Mouse (Mus musculus): ENCODE measurements around the gene Cnot4. TPM values are rescaled to one million over a fixed set of nuclear protein-coding genes. Genes with fewer than 3 reads are reported as not detected.
"Not testable (repeated sequence)": the region's sequence is repeated elsewhere in the genome, so short reads cannot be mapped to it uniquely, and the experiment has no call there.

Gene Cnot4
- 35.9 and 37.4 TPM in 2 replicates for polyA plus RNA-seq (2015; fragmentation: Nextera tagmentation; extraction: Ambion mirVana)

DNA sequence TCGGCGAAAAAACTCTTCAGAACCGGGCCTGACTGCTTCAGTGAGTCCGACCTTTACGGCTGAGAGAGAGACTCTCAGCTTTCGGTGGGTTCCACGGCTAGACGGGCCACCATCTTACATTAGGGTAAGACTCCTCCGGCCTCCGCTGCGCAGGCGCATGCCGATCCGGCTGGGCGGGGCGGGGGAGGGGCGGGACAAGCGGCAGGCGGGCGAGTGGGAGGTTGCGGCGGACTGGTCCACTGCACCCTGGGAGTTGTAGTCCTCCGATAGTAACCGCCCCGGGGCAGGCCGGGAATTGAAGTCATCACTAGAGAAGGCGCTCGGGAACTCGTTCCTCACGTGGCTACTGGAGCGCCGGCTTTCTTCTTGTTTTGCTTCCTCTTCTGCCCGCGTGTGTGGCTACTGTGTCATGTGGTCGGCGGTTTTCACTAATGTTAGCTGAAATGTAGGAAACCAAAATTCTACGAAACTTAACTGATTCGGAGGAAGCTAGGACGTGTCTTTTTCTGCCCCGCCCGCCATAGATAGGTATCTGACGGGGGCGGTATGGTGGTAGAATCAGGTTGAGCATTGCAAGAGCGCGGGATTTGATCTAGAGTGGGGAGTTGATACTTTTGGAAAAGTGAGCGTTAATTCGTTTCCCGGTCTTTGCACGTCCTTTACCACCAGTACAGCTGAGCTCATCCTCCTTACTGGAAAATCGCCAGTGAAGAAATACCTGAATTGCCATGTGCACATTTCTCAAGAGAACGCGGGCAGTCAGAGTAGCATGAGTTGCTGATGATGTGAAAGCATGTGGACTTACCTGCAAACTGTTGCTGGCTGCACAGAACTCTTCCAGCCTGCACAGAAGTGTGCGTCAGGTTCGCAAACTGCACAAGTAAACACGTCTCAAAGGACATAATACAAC, at the start of gene Cnot4:
Cnot4 (minus strand) TSS at position 146 of the 910 bp plus-strand sequence.
- Histone ChIP-seq H3K9me3 (no peaks in the 10 kb centered on the region), H3K4me2 (peak within 1 kb of the TSS; percentile 92), H3K9ac (peak within 1 kb of the TSS; percentile 91), H3K27ac (peak within 1 kb of the TSS; percentile 94), H3K27me3 (no peaks in the 10 kb centered on the region), H3K4me3 (peak within 1 kb of the TSS; percentile 68), H3K4me1 (peaks cover 17% of the 10 kb centered on the region), H3K36me3 (no peaks in the 10 kb centered on the region)
- ATAC-seq (ENCODE audit: insufficient number of reproducible peaks, insufficient read depth, low FRiP score, low TSS enrichment, low read depth) = peak; percentile 98
- WGBS = under 1% methylated on average over 55 of the region's 55 CpGs

- not testable (repeated sequence) for H3K4me3 ChIP-seq; H3K9me3 ChIP-seq; H3K4me1 ChIP-seq; H3K9ac ChIP-seq; H3K36me3 ChIP-seq; H3K27me3 ChIP-seq; ATAC-seq (ENCODE audit: insufficient number of reproducible peaks, insufficient read depth, low FRiP score, low TSS enrichment, low read depth); H3K4me2 ChIP-seq; H3K27ac ChIP-seq
- WGBS = 95% methylated on average over 3 of the region's 3 CpGs
Measured at GRCm38 (mm10) chr6:35179299-35179698, 45.8 kb upstream of the Cnot4 start.

DNA sequence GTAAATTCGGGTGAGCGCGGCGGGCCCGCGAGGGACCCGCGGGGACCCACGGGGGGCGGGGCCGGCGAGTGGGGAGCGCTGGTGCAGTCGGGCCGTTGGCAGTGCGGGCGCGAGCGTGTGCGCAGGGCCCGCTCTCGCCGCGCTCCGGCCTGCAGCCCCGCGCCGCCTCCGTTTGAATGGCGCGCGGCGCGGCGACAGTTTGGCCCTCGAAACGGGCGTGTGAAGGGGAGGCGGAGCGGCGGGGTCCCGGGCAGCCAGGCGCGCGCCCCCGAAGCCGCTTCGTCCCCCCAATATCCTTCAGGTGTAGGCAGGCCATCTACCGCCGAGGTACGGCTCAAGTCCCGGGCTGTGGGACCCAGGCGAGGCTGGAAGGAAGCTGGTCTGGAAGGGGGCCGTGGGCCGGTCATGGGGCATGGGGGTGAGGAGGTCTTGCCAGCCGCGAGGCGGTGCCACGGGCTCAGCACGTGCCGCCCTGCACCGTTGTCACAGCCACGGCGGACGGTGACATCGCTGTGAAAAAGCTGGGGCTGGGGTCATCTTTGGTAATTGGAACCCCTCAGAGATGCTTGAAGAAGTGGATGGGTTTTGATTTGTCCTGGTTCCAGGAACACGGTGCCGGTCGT, 44.2 kb upstream of the Cnot4 start:
- no peaks in the 10 kb centered on the region for H3K9me3 ChIP-seq
- H3K9ac ChIP-seq = peak overlapping the region; percentile 94
- peak overlapping the region; percentile 89 for H3K4me3 ChIP-seq
- H3K36me3 ChIP-seq = no peaks in the 10 kb centered on the region
- WGBS = under 1% methylated on average over 69 of the region's 69 CpGs
- peak overlapping the region; percentile 96 for H3K27ac ChIP-seq
- no peaks in the 10 kb centered on the region for H3K4me1 ChIP-seq
- H3K4me2 ChIP-seq = peak overlapping the region; percentile 84
- peak; percentile 63 for ATAC-seq (ENCODE audit: insufficient number of reproducible peaks, insufficient read depth, low FRiP score, low TSS enrichment, low read depth)
- H3K27me3 ChIP-seq = no peaks in the 10 kb centered on the region

DNA sequence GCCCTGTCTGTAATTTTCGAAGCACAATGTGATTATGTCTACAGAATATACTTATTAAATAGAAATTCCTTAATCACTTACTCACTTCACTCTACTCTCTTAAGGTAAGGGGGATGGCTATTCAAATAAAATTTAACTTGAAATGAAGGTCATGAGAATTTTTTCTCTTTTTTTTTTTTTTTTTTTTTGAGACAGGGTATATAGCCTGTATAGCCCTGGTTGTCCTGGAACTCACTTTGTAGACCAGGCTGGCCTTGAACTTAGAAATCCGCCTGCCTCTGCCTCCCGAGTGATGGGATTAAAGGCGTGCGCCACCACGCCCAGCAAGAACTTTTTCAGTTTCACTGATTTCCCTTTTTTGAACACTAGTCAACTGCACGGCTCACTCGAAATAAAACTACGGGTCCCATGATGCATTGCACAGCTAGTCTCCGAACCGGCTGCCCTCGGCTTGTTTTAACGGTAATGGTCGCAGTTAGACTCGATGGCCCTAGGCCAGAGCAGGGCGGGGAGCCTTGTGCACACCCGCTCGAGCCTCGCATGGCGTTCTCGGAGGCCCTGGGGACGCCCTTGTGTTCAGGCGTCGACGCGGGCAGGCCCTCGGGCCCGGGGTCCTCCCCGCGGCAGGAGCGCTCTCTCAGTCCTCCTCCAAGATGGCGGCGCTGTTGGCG, 43.6 kb upstream of the Cnot4 start, which contains the start of gene Nup205:
Nup205 (plus strand) TSS at position 443 of the 671 bp plus-strand sequence.
- no peaks in the 10 kb centered on the region for H3K27me3 ChIP-seq
- 3% methylated on average over 34 of the region's 34 CpGs for WGBS

DNA sequence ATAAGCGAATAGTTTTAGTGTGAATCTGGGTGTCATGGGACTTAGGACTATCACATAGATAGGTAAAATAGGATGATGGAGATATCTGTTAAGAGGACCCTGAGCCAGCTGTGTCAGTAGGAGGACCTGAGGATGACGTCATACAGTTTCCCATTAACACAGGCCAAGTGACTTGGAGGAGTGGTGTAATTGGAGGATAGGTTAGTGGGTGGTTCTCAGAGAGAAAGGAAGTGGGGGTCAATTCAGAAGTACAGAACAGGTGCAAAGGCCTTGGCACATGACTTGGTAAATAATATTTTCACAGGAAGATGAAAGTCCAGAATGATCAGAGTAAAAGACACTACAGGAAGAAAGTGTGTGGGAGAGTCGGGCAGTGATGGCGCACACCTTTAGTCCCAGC, 39.7 kb upstream of the Cnot4 start:
- Histone ChIP-seq H3K9me3 (no peaks in the 10 kb centered on the region), H3K4me3 (no peak overlapping the region), H3K9ac (no peak overlapping the region), H3K27me3 (no peaks in the 10 kb centered on the region), H3K4me2 (no peak overlapping the region), H3K4me1 (no peaks in the 10 kb centered on the region), H3K27ac (no peak overlapping the region), H3K36me3 (no peaks in the 10 kb centered on the region)
- WGBS = 87% methylated on average over 4 of the region's 4 CpGs
- no peak for ATAC-seq (ENCODE audit: insufficient number of reproducible peaks, insufficient read depth, low FRiP score, low TSS enrichment, low read depth)

More for the DNA sequence above, 43.6 kb upstream of the Cnot4 start, which contains the start of gene Nup205:
- Histone ChIP-seq H3K9me3 (no peaks in the 10 kb centered on the region), H3K4me3 (peak within 1 kb of the TSS; percentile 89), H3K4me1 (no peaks in the 10 kb centered on the region), H3K36me3 (no peaks in the 10 kb centered on the region), H3K9ac (peak within 1 kb of the TSS; percentile 94), H3K4me2 (peak within 1 kb of the TSS; percentile 84), H3K27ac (peak within 1 kb of the TSS; percentile 96)
- ATAC-seq (ENCODE audit: insufficient number of reproducible peaks, insufficient read depth, low FRiP score, low TSS enrichment, low read depth) = peak; percentile 88

GRCm38 (mm10) chr6:35172028-35172427, 38.5 kb upstream of the Cnot4 start:
- 54% methylated on average over 3 of the region's 3 CpGs for WGBS
- not testable (repeated sequence) for H3K9me3 ChIP-seq; ATAC-seq (ENCODE audit: insufficient number of reproducible peaks, insufficient read depth, low FRiP score, low TSS enrichment, low read depth)

DNA sequence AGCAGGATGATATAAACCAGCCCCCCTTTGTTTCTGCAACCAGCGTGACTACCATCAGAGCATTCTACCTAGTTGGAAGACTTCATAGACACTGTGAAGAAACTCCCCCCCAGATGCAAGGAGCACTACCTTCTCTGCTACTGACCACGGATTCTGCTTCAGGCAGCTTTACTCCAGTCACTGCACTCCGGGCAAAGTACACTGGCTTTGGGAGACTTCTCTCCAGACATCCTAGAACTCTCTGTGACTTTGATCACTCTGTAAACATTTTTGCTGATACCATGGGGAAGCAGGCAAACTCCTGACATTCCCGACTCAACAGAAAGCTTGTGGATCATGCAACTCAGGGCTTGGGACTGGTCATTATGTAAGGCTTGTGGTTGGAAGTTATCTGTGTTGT, 35.7 kb upstream of the Cnot4 start:
- no peak for ATAC-seq (ENCODE audit: insufficient number of reproducible peaks, insufficient read depth, low FRiP score, low TSS enrichment, low read depth)
- Histone ChIP-seq H3K4me1 (no peaks in the 10 kb centered on the region), H3K4me3 (no peak overlapping the region), H3K27me3 (no peaks in the 10 kb centered on the region), H3K9me3 (no peaks in the 10 kb centered on the region), H3K27ac (no peak overlapping the region), H3K9ac (no peak overlapping the region), H3K4me2 (no peak overlapping the region), H3K36me3 (no peaks in the 10 kb centered on the region)
- WGBS = 73% methylated on average over 4 of the region's 4 CpGs

More at GRCm38 (mm10) chr6:35172028-35172427, 38.5 kb upstream of the Cnot4 start:
- not testable (repeated sequence) for H3K27me3 ChIP-seq, H3K4me3 ChIP-seq, H3K27ac ChIP-seq, H3K9ac ChIP-seq, H3K4me2 ChIP-seq, H3K4me1 ChIP-seq, H3K36me3 ChIP-seq

- no peaks in the 10 kb centered on the region for H3K27me3 ChIP-seq
- no peak overlapping the region for H3K4me3 ChIP-seq
- no peaks in the 10 kb centered on the region for H3K4me1 ChIP-seq
- no peak overlapping the region for H3K4me2 ChIP-seq
- no peaks in the 10 kb centered on the region for H3K9me3 ChIP-seq
- H3K9ac ChIP-seq = no peak overlapping the region
- H3K36me3 ChIP-seq = no peaks in the 10 kb centered on the region
- no peak for ATAC-seq (ENCODE audit: insufficient number of reproducible peaks, insufficient read depth, low FRiP score, low TSS enrichment, low read depth)
- no peak overlapping the region for H3K27ac ChIP-seq
Measured at GRCm38 (mm10) chr6:35154540-35154939, 21.0 kb upstream of the Cnot4 start.

DNA sequence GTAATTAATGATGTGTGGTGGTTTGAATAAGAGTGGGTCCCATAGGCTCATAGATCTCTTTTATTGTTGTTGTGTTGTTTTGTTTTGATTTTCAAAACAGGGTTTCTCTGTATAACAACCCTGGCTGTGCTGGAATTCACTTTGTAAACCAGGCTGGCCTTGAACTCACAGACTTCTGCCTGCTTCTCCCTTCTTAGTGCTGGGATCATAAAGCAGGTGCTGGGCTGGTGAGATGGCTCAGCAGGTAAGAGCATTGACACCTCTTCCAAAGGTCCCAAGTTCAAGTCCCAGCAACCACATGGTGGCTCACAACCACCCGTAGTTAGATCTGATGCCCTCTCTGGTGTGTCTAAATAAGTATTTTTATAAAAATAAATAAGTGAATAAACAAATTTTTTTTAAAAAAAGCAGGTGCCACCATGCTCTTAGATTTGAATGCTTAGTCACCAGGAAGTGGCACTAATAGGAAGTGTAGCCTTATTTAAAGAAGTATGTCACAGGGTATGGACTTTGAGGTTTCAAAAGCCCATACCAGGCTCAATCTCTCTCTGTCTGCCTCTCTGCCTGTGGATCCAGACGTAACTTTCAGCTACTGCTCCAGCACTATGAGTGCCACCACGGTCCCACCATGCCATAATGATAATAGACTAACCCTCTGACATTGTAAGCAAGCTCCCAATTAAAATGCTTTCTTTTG, 14.3 kb upstream of the Cnot4 start:
- no peak overlapping the region for H3K4me3 ChIP-seq
- ATAC-seq (ENCODE audit: insufficient number of reproducible peaks, insufficient read depth, low FRiP score, low TSS enrichment, low read depth) = no peak
- H3K9me3 ChIP-seq = 0 out of 2 replicates have a peak, but pooled peaks cover 4% of the 10 kb centered on the region
- H3K4me2 ChIP-seq = no peak overlapping the region
- H3K36me3 ChIP-seq = no peaks in the 10 kb centered on the region
- H3K27me3 ChIP-seq = no peaks in the 10 kb centered on the region
- no peak overlapping the region for H3K9ac ChIP-seq
- H3K27ac ChIP-seq = no peak overlapping the region
- WGBS = 88% methylated on average over 3 of the region's 3 CpGs
- H3K4me1 ChIP-seq = no peaks in the 10 kb centered on the region

DNA sequence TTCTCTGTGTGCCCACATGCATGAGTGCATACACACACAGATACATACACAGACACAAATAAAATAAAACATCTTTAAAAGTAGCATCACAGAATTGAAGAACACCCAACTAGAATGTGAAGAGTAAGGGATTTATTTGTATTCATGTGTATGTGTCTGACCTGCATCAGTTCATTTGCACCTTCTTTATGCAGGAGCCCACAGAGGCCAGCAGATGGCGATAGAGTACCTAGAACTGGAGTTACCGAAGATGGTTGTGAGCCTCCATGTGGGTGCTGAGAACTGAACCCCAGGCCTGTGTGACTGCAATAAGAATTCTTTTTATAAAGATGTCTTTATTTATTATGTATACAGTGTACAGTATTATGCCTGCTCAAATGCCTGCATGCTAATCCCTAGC, 12.0 kb upstream of the Cnot4 start:
- Histone ChIP-seq H3K27me3 (no peaks in the 10 kb centered on the region), H3K36me3 (no peaks in the 10 kb centered on the region), H3K9me3 (0 out of 2 replicates have a peak, but pooled peaks cover 4% of the 10 kb centered on the region), H3K4me2 (no peak overlapping the region), H3K4me1 (no peaks in the 10 kb centered on the region), H3K9ac (no peak overlapping the region), H3K4me3 (no peak overlapping the region), H3K27ac (no peak overlapping the region)
- ATAC-seq (ENCODE audit: insufficient number of reproducible peaks, insufficient read depth, low FRiP score, low TSS enrichment, low read depth) = no peak
- 82% methylated on average over 2 of the region's 2 CpGs for WGBS

GRCm38 (mm10) chr6:35140351-35140750, 6.8 kb upstream of the Cnot4 start:
- H3K9ac ChIP-seq = no peak overlapping the region
- no peaks in the 10 kb centered on the region for H3K9me3 ChIP-seq
- WGBS = 91% methylated on average over 1 of the region's 1 CpGs
- H3K27ac ChIP-seq = no peak overlapping the region
- H3K4me2 ChIP-seq = no peak overlapping the region
- no peaks in the 10 kb centered on the region for H3K36me3 ChIP-seq
- ATAC-seq (ENCODE audit: insufficient number of reproducible peaks, insufficient read depth, low FRiP score, low TSS enrichment, low read depth) = no peak
- H3K4me1 ChIP-seq = no peaks in the 10 kb centered on the region
- H3K27me3 ChIP-seq = no peaks in the 10 kb centered on the region
- no peak overlapping the region for H3K4me3 ChIP-seq
